Mouse (Mus musculus): ENCODE results near the gene Otulin. TPM values are rescaled to one million over a fixed set of nuclear protein-coding genes. Genes with fewer than 3 reads are reported as not detected.

The Otulin gene
- 36.9 TPM for polyA plus RNA-seq (2012; fragmentation: generic; extraction: Trizol)

GRCm38 (mm10) chr15:27630601-27631383, at the start of gene Otulin:
Otulin (minus strand) TSS chr15:27630693.
- peak; percentile 60 for TF ChIP-seq SRF (IDR thresholded peaks at IDR 0.05; ENCODE audit: control insufficient read depth, insufficient read length, low read depth)
- TF ChIP-seq E2F4 (IDR thresholded peaks at IDR 0.05; ENCODE audit: insufficient read depth), result no peak
- TF ChIP-seq TCF3 (IDR thresholded peaks at IDR 0.05; ENCODE audit: insufficient read length, low read depth), result no peak
- no peak for TF ChIP-seq USF1 (IDR thresholded peaks at IDR 0.05; ENCODE audit: low read depth)
- peak in 1 of 3 experiments; percentile 34 for TF ChIP-seq MYOG (IDR thresholded peaks at IDR 0.05; ENCODE audit: control insufficient read depth in 1 of 3, insufficient read depth in 1 of 3, insufficient read length in 2 of 3, low read depth in 2 of 3)
- TF ChIP-seq POLR2A (IDR thresholded peaks at IDR 0.05; ENCODE audit: insufficient read length, low read depth), result peak; percentile 95
- TF ChIP-seq POLR2AphosphoS2 (IDR thresholded peaks at IDR 0.05; ENCODE audit: insufficient read length, low read depth), result peak; percentile 88
- TF ChIP-seq CEBPB (IDR thresholded peaks at IDR 0.05; ENCODE audit: insufficient read depth, poor library complexity, severe bottlenecking), result no peak
- Histone ChIP-seq H3K79me2 (ENCODE audit: control insufficient read depth, insufficient read depth) (peaks cover 45% of the 10 kb centered on the region), H3K4me3 (peak within 1 kb of the TSS; percentile 50), H3ac (ENCODE audit: control insufficient read depth, insufficient read length) (peak within 1 kb of the TSS; percentile 45), H3K4me2 (ENCODE audit: low read depth) (peak within 1 kb of the TSS; percentile 97), H3K36me3 (ENCODE audit: control insufficient read depth, insufficient read depth) (no peaks in the 10 kb centered on the region), H3K27me3 (ENCODE audit: control insufficient read depth, insufficient read depth, insufficient read length) (no peaks in the 10 kb centered on the region)

- H3K36me3 ChIP-seq (ENCODE audit: control insufficient read depth, insufficient read depth), result no peaks in the 10 kb centered on the region
- no peak overlapping the region for H3K4me3 ChIP-seq
- no peaks in the 10 kb centered on the region for H3K79me2 ChIP-seq (ENCODE audit: control insufficient read depth, insufficient read depth)
- TF ChIP-seq CEBPB (IDR thresholded peaks at IDR 0.05; ENCODE audit: insufficient read depth, poor library complexity, severe bottlenecking), result no peak
- TF ChIP-seq TCF3 (IDR thresholded peaks at IDR 0.05; ENCODE audit: insufficient read length, low read depth), result no peak
- TF ChIP-seq E2F4 (IDR thresholded peaks at IDR 0.05; ENCODE audit: insufficient read depth), result no peak
- peaks cover 49% of the 10 kb centered on the region for H3K27me3 ChIP-seq (ENCODE audit: control insufficient read depth, insufficient read depth, insufficient read length)
- no peak overlapping the region for H3K4me2 ChIP-seq (ENCODE audit: low read depth)
- no peak overlapping the region for H3ac ChIP-seq (ENCODE audit: control insufficient read depth, insufficient read length)
Measured at GRCm38 (mm10) chr15:27678511-27678910, 48.0 kb upstream of the Otulin start.

- Histone ChIP-seq H3K4me3 (no peak overlapping the region), H3K79me2 (ENCODE audit: control insufficient read depth, insufficient read depth) (no peaks in the 10 kb centered on the region), H3ac (ENCODE audit: control insufficient read depth, insufficient read length) (no peak overlapping the region), H3K36me3 (ENCODE audit: control insufficient read depth, insufficient read depth) (no peaks in the 10 kb centered on the region), H3K27me3 (ENCODE audit: control insufficient read depth, insufficient read depth, insufficient read length) (peaks cover 49% of the 10 kb centered on the region), H3K4me2 (ENCODE audit: low read depth) (no peak overlapping the region)
- TF ChIP-seq MYOG (IDR thresholded peaks at IDR 0.05; ENCODE audit: control insufficient read depth in 1 of 3, insufficient read depth in 1 of 3, insufficient read length in 2 of 3, low read depth in 2 of 3) (no peak), CEBPB (IDR thresholded peaks at IDR 0.05; ENCODE audit: insufficient read depth, poor library complexity, severe bottlenecking) (no peak), TCF3 (IDR thresholded peaks at IDR 0.05; ENCODE audit: insufficient read length, low read depth) (no peak), REST (IDR thresholded peaks at IDR 0.05; ENCODE audit: insufficient read depth, insufficient read length) (no peak)
Measured at GRCm38 (mm10) chr15:27677801-27678200, 47.3 kb upstream of the Otulin start.

DNA sequence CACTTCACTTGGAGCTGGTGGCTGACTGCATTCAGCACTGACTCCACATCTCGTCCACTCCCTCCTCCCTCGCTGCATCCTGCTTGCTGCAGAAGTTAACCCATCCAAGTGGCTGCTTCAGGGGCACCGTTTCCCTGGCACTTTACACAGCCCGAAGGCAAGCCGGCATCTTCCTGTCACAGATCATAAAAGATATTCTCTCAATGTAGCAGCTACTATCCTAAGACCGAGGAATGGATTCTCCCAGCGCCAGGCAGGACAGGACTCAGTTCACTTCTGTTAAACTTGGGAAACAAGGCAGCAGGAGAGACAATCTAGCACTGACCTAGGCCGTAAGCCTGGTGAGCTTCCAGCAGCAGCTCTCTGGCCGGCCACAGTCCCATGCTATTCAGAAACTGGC, 45.7 kb upstream of the Otulin start:
- Histone ChIP-seq H3K4me2 (ENCODE audit: low read depth) (no peak overlapping the region), H3K4me3 (no peak overlapping the region), H3K36me3 (ENCODE audit: control insufficient read depth, insufficient read depth) (no peaks in the 10 kb centered on the region), H3ac (ENCODE audit: control insufficient read depth, insufficient read length) (no peak overlapping the region), H3K79me2 (ENCODE audit: control insufficient read depth, insufficient read depth) (no peaks in the 10 kb centered on the region), H3K27me3 (ENCODE audit: control insufficient read depth, insufficient read depth, insufficient read length) (peaks cover 48% of the 10 kb centered on the region)
- TF ChIP-seq MAX (IDR thresholded peaks at IDR 0.05; ENCODE audit: low read depth) (no peak), POLR2A (IDR thresholded peaks at IDR 0.05; ENCODE audit: insufficient read length, low read depth) (no peak), SRF (IDR thresholded peaks at IDR 0.05; ENCODE audit: control insufficient read depth, insufficient read length, low read depth) (no peak), REST (IDR thresholded peaks at IDR 0.05; ENCODE audit: insufficient read depth, insufficient read length) (no peak)

DNA sequence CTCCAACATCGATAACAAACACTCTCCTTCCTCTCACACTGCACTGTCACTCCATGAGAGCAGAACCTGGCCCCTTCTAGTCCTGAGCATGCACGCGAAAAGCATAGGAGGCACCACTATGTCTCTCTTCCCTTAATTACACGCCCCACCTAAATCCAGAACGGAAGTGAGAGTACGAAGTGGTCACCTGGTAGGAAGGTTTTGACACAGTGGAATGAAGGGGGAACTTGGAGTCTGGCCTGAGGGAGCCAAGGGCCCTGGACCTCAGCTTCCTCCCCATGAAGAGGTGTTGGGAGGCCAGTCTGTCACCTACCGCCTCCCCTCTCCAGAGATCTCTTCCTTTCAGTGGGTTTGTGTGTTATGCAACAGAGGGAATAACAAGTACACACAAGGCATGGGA, 44.6 kb upstream of the Otulin start:
- H3K4me3 ChIP-seq, result no peak overlapping the region
- H3K79me2 ChIP-seq (ENCODE audit: control insufficient read depth, insufficient read depth), result no peaks in the 10 kb centered on the region
- no peak overlapping the region for H3K4me2 ChIP-seq (ENCODE audit: low read depth)
- H3K27me3 ChIP-seq (ENCODE audit: control insufficient read depth, insufficient read depth, insufficient read length), result peaks cover 37% of the 10 kb centered on the region
- H3ac ChIP-seq (ENCODE audit: control insufficient read depth, insufficient read length), result no peak overlapping the region
- no peaks in the 10 kb centered on the region for H3K36me3 ChIP-seq (ENCODE audit: control insufficient read depth, insufficient read depth)
- TF ChIP-seq POLR2AphosphoS2 (IDR thresholded peaks at IDR 0.05; ENCODE audit: insufficient read length, low read depth) (no peak), REST (IDR thresholded peaks at IDR 0.05; ENCODE audit: insufficient read depth, insufficient read length) (no peak), USF1 (IDR thresholded peaks at IDR 0.05; ENCODE audit: low read depth) (no peak), SRF (IDR thresholded peaks at IDR 0.05; ENCODE audit: control insufficient read depth, insufficient read length, low read depth) (no peak), MYOD1 (IDR thresholded peaks at IDR 0.05; ENCODE audit: control insufficient read depth in 1 of 3, insufficient read length in 2 of 3, low read depth in 2 of 3) (no peak), E2F4 (IDR thresholded peaks at IDR 0.05; ENCODE audit: insufficient read depth) (no peak), CEBPB (IDR thresholded peaks at IDR 0.05; ENCODE audit: insufficient read depth, poor library complexity, severe bottlenecking) (no peak), TCF12 (IDR thresholded peaks at IDR 0.05; ENCODE audit: insufficient read depth, poor library complexity, severe bottlenecking) (no peak), MYOG (IDR thresholded peaks at IDR 0.05; ENCODE audit: control insufficient read depth in 1 of 3, insufficient read depth in 1 of 3, insufficient read length in 2 of 3, low read depth in 2 of 3) (no peak), MAX (IDR thresholded peaks at IDR 0.05; ENCODE audit: low read depth) (no peak), TCF3 (IDR thresholded peaks at IDR 0.05; ENCODE audit: insufficient read length, low read depth) (no peak)

Data from myocyte (in vitro differentiated cells).